Mouse (Mus musculus) brain, embryonic 14.5 days (tissue): ENCODE data around the gene Naaladl2.

ENCODE experiments used
- CTCF ChIP-seq: fragments of 200-500 bp; IDR thresholded peaks from 2 replicates; pipeline ENCODE4 v1.5.1; 2012; ENCODE audit warnings: inconsistent platforms, mild to moderate bottlenecking, moderate library complexity, borderline replicate concordance; ENCODE audit not compliant: insufficient read depth, insufficient read length; ENCODE audit errors: extremely low read depth
- POLR2A ChIP-seq: fragments of 200-500 bp; IDR thresholded peaks from 2 replicates; pipeline ENCODE4 v1.6.1; 2012; ENCODE audit warnings: mild to moderate bottlenecking, inconsistent platforms, borderline replicate concordance; ENCODE audit not compliant: poor library complexity, insufficient read depth, insufficient read length, severe bottlenecking; ENCODE audit errors: extremely low read depth

DNA sequence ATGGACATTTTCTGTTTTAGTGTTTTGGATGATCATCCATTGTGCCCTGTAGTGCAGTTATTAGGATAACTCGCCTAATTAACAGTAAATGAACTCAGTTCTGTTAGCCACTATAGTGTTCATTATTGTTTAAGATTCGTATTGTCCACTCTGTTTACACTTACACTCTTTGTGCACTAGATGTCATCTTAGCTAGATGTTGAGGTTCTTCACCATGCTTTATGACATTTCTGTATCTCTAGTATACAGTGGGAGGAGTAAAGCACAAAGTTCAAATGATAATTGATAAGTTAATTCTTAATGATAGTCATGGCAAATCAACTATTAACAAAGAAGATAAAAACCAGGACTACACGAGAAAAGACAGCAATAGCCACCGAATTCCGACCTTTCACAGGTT is 590.4 kb downstream of the Naaladl2 start:
- TF ChIP-seq POLR2A (no peak), CTCF (no peak)
